Mouse (Mus musculus): Measurements from ENCODE around the gene Dgcr6. TPM values are rescaled to one million over a fixed set of nuclear protein-coding genes. Genes with fewer than 3 reads are reported as not detected.
"Not testable (repeated sequence)": the region's sequence is repeated elsewhere in the genome, so short reads cannot be mapped to it uniquely, and the experiment has no call there.

Gene Dgcr6
- 315 and 372 TPM in 2 replicates for polyA plus RNA-seq (2012; rRNA removed)

- TF ChIP-seq POLR2A (IDR thresholded peaks at IDR 0.05; ENCODE audit: control insufficient read depth, low read depth, low read length) (no peak), CTCF (IDR thresholded peaks at IDR 0.05; ENCODE audit: control insufficient read depth, insufficient read depth, insufficient replicate concordance, low read depth, low read length) (peak; percentile 74; the same call in 1 of the 2 replicates)
- Histone ChIP-seq H3K27ac (ENCODE audit: control insufficient read depth, insufficient read depth, low read depth, low read length) (no peak within 1 kb of the TSS), H3K27me3 (ENCODE audit: control insufficient read depth, insufficient read depth, low read length) (no peaks in the 10 kb centered on the region), H3K4me3 (ENCODE audit: control insufficient read depth, low read depth, low read length) (no peak within 1 kb of the TSS), H3K36me3 (ENCODE audit: control insufficient read depth, insufficient read depth, low read length) (no peaks in the 10 kb centered on the region), H3K4me1 (ENCODE audit: control insufficient read depth, insufficient read depth, low read length) (peaks cover 5% of the 10 kb centered on the region)
Observed at GRCm38 (mm10) chr16:18052731-18053202, at the start of gene Dgcr6. Gene Dgcr6, plus strand, starts transcription at chr16:18052860.

- Histone ChIP-seq H3K27me3 (ENCODE audit: control insufficient read depth, insufficient read depth, low read length) (no peaks in the 10 kb centered on the region), H3K4me3 (ENCODE audit: control insufficient read depth, low read depth, low read length) (no peak overlapping the region), H3K4me1 (ENCODE audit: control insufficient read depth, insufficient read depth, low read length) (no peaks in the 10 kb centered on the region), H3K27ac (ENCODE audit: control insufficient read depth, insufficient read depth, low read depth, low read length) (no peak overlapping the region), H3K36me3 (ENCODE audit: control insufficient read depth, insufficient read depth, low read length) (no peaks in the 10 kb centered on the region)
- TF ChIP-seq POLR2A (IDR thresholded peaks at IDR 0.05; ENCODE audit: control insufficient read depth, low read depth, low read length) (no peak), CTCF (IDR thresholded peaks at IDR 0.05; ENCODE audit: control insufficient read depth, insufficient read depth, insufficient replicate concordance, low read depth, low read length) (no peak)
Observed at GRCm38 (mm10) chr16:18004589-18004988, 48.1 kb upstream of the Dgcr6 start.

- no peak overlapping the region for H3K4me3 ChIP-seq (ENCODE audit: control insufficient read depth, low read depth, low read length)
- no peak overlapping the region for H3K27ac ChIP-seq (ENCODE audit: control insufficient read depth, insufficient read depth, low read depth, low read length)
- no peaks in the 10 kb centered on the region for H3K27me3 ChIP-seq (ENCODE audit: control insufficient read depth, insufficient read depth, low read length)
- no peak for TF ChIP-seq CTCF (IDR thresholded peaks at IDR 0.05; ENCODE audit: control insufficient read depth, insufficient read depth, insufficient replicate concordance, low read depth, low read length)
- no peak for TF ChIP-seq POLR2A (IDR thresholded peaks at IDR 0.05; ENCODE audit: control insufficient read depth, low read depth, low read length)
- H3K36me3 ChIP-seq (ENCODE audit: control insufficient read depth, insufficient read depth, low read length): no peaks in the 10 kb centered on the region
- no peaks in the 10 kb centered on the region for H3K4me1 ChIP-seq (ENCODE audit: control insufficient read depth, insufficient read depth, low read length)
Observed at GRCm38 (mm10) chr16:18007083-18007482, 45.6 kb upstream of the Dgcr6 start.

GRCm38 (mm10) chr16:18011101-18011500, 41.6 kb upstream of the Dgcr6 start:
- no peak overlapping the region for H3K4me3 ChIP-seq (ENCODE audit: control insufficient read depth, low read depth, low read length)
- H3K4me1 ChIP-seq (ENCODE audit: control insufficient read depth, insufficient read depth, low read length): no peaks in the 10 kb centered on the region
- no peaks in the 10 kb centered on the region for H3K27me3 ChIP-seq (ENCODE audit: control insufficient read depth, insufficient read depth, low read length)
- no peak overlapping the region for H3K27ac ChIP-seq (ENCODE audit: control insufficient read depth, insufficient read depth, low read depth, low read length)
- no peaks in the 10 kb centered on the region for H3K36me3 ChIP-seq (ENCODE audit: control insufficient read depth, insufficient read depth, low read length)
- TF ChIP-seq POLR2A (IDR thresholded peaks at IDR 0.05; ENCODE audit: control insufficient read depth, low read depth, low read length) (no peak), CTCF (IDR thresholded peaks at IDR 0.05; ENCODE audit: control insufficient read depth, insufficient read depth, insufficient replicate concordance, low read depth, low read length) (no peak)

GRCm38 (mm10) chr16:18016482-18016881, 36.2 kb upstream of the Dgcr6 start:
- H3K27ac ChIP-seq (ENCODE audit: control insufficient read depth, insufficient read depth, low read depth, low read length); H3K36me3 ChIP-seq (ENCODE audit: control insufficient read depth, insufficient read depth, low read length); H3K4me1 ChIP-seq (ENCODE audit: control insufficient read depth, insufficient read depth, low read length); H3K27me3 ChIP-seq (ENCODE audit: control insufficient read depth, insufficient read depth, low read length); H3K4me3 ChIP-seq (ENCODE audit: control insufficient read depth, low read depth, low read length): not testable (repeated sequence)

- peaks cover 6% of the 10 kb centered on the region for H3K4me1 ChIP-seq (ENCODE audit: control insufficient read depth, insufficient read depth, low read length)
- no peak overlapping the region for H3K4me3 ChIP-seq (ENCODE audit: control insufficient read depth, low read depth, low read length)
- no peak overlapping the region for H3K27ac ChIP-seq (ENCODE audit: control insufficient read depth, insufficient read depth, low read depth, low read length)
- TF ChIP-seq CTCF (IDR thresholded peaks at IDR 0.05; ENCODE audit: control insufficient read depth, insufficient read depth, insufficient replicate concordance, low read depth, low read length) (no peak), POLR2A (IDR thresholded peaks at IDR 0.05; ENCODE audit: control insufficient read depth, low read depth, low read length) (no peak)
- H3K27me3 ChIP-seq (ENCODE audit: control insufficient read depth, insufficient read depth, low read length): no peaks in the 10 kb centered on the region
- H3K36me3 ChIP-seq (ENCODE audit: control insufficient read depth, insufficient read depth, low read length): no peaks in the 10 kb centered on the region; the same call in none of the 2 replicates
Observed at GRCm38 (mm10) chr16:18022780-18023557, 29.7 kb upstream of the Dgcr6 start.

GRCm38 (mm10) chr16:18027371-18027770, 25.3 kb upstream of the Dgcr6 start:
- Histone ChIP-seq H3K27me3 (ENCODE audit: control insufficient read depth, insufficient read depth, low read length) (no peaks in the 10 kb centered on the region), H3K4me3 (ENCODE audit: control insufficient read depth, low read depth, low read length) (peak overlapping the region; percentile 89), H3K27ac (ENCODE audit: control insufficient read depth, insufficient read depth, low read depth, low read length) (peak overlapping the region; percentile 83; the same call in 1 of the 2 replicates), H3K4me1 (ENCODE audit: control insufficient read depth, insufficient read depth, low read length) (peaks cover 9% of the 10 kb centered on the region), H3K36me3 (ENCODE audit: control insufficient read depth, insufficient read depth, low read length) (peaks cover 2% of the 10 kb centered on the region)
- TF ChIP-seq CTCF (IDR thresholded peaks at IDR 0.05; ENCODE audit: control insufficient read depth, insufficient read depth, insufficient replicate concordance, low read depth, low read length) (no peak), POLR2A (IDR thresholded peaks at IDR 0.05; ENCODE audit: control insufficient read depth, low read depth, low read length) (no peak)

Measured in testis, adult 2 months (tissue).